Mouse (Mus musculus): ENCODE measurements around the gene Olfml1.
A peak's percentile ranks its signal among the peaks of the same experiment; 100 is the strongest.

Olfml1 gene

DNA sequence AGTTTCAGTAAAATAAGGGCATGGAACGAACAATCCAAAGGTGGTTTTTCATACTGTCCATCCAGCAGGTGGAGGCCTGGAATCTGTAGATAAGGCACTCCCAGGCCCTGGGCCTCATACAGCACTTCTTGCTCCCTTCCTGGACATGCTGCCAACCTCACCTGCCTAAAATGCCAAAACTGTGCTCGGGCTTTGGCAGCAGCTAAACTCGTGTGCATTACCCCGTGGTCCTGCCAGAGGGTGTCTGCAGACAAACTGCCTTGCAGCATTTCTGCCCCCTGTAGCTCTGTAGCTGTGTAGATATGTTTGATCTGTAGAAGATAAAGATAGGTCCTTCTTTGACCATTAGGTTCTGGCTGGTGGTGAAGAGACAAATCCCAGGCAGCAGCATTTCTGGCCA lies 1.7 kb downstream of the Olfml1 start:
- TF ChIP-seq NANOG (IDR thresholded peaks at IDR 0.05; ENCODE audit: borderline replicate concordance, low read length): no peak
- no peak for TF ChIP-seq POU5F1 (IDR thresholded peaks at IDR 0.05; ENCODE audit: borderline replicate concordance, low read length)
- no peak for TF ChIP-seq CTCF (conservative IDR thresholded peaks at IDR 0.05; ENCODE audit: low read length)
- no peaks in the 10 kb centered on the region for H3K36me3 ChIP-seq (ENCODE audit: insufficient read depth, low read length)
- H3K9me3 ChIP-seq (ENCODE audit: low read length): peaks cover 15% of the 10 kb centered on the region
- no peaks in the 10 kb centered on the region for H3K27me3 ChIP-seq (ENCODE audit: insufficient read depth, low read length)
- no peak overlapping the region for H3K4me3 ChIP-seq (replicated peaks; ENCODE audit: low read length)
- no peaks in the 10 kb centered on the region; the same call in 1 of the 2 replicates for H3K4me1 ChIP-seq (replicated peaks; ENCODE audit: low read depth, low read length)

- Histone ChIP-seq H3K36me3 (ENCODE audit: insufficient read depth, low read length) (no peaks in the 10 kb centered on the region), H3K4me3 (replicated peaks; ENCODE audit: low read length) (no peak overlapping the region), H3K9me3 (ENCODE audit: low read length) (peaks cover 3% of the 10 kb centered on the region; the same call in 1 of the 2 replicates), H3K4me1 (replicated peaks; ENCODE audit: low read depth, low read length) (no peaks in the 10 kb centered on the region), H3K27me3 (ENCODE audit: insufficient read depth, low read length) (no peaks in the 10 kb centered on the region)
- TF ChIP-seq POU5F1 (IDR thresholded peaks at IDR 0.05; ENCODE audit: borderline replicate concordance, low read length): no peak
- 0 out of 2 replicates have a peak, but pooled peaks have one; percentile 7 for TF ChIP-seq CTCF (conservative IDR thresholded peaks at IDR 0.05; ENCODE audit: low read length)
Measured at GRCm38 (mm10) chr7:107573856-107574255, 6.6 kb downstream of the Olfml1 start.

GRCm38 (mm10) chr7:107574276-107574675 lies 7.0 kb downstream of the Olfml1 start:
- Histone ChIP-seq H3K9me3 (ENCODE audit: low read length) (peaks cover 3% of the 10 kb centered on the region; the same call in 1 of the 2 replicates), H3K27me3 (ENCODE audit: insufficient read depth, low read length) (no peaks in the 10 kb centered on the region), H3K4me3 (replicated peaks; ENCODE audit: low read length) (no peak overlapping the region), H3K4me1 (replicated peaks; ENCODE audit: low read depth, low read length) (no peaks in the 10 kb centered on the region), H3K36me3 (ENCODE audit: insufficient read depth, low read length) (no peaks in the 10 kb centered on the region)
- TF ChIP-seq POU5F1 (IDR thresholded peaks at IDR 0.05; ENCODE audit: borderline replicate concordance, low read length) (no peak), CTCF (conservative IDR thresholded peaks at IDR 0.05; ENCODE audit: low read length) (no peak), NANOG (IDR thresholded peaks at IDR 0.05; ENCODE audit: borderline replicate concordance, low read length) (no peak)

GRCm38 (mm10) chr7:107592641-107593040 lies 25.4 kb downstream of the Olfml1 start:
- peaks cover 34% of the 10 kb centered on the region for H3K4me1 ChIP-seq (replicated peaks; ENCODE audit: low read depth, low read length)
- TF ChIP-seq CTCF (conservative IDR thresholded peaks at IDR 0.05; ENCODE audit: low read length) (no peak), NANOG (IDR thresholded peaks at IDR 0.05; ENCODE audit: borderline replicate concordance, low read length) (no peak), POU5F1 (IDR thresholded peaks at IDR 0.05; ENCODE audit: borderline replicate concordance, low read length) (no peak)
- H3K27me3 ChIP-seq (ENCODE audit: insufficient read depth, low read length): peaks cover 4% of the 10 kb centered on the region; the same call in 1 of the 2 replicates
- H3K4me3 ChIP-seq (replicated peaks; ENCODE audit: low read length): no peak overlapping the region
- H3K9me3 ChIP-seq (ENCODE audit: low read length): no peaks in the 10 kb centered on the region
- H3K36me3 ChIP-seq (ENCODE audit: insufficient read depth, low read length): no peaks in the 10 kb centered on the region

DNA sequence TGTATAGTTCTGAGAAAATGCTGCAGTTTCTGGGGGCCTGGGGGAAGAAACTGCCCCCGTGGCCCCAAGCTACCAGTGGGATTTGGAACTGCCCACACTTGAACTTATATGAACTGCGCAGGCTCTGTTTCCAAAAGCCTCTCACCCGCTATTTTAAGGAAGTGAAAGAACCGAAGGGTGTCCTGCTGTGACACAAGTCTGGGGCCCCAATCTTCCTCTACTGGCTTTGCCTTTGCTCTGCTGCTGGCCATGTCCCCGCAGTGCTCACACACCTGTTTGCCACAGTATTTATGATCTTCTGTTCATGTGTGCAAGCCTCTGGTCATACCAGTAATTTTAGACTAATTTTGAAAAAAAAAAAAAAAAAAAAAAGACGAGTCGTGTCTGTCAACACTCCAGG lies 26.7 kb downstream of the Olfml1 start:
- Histone ChIP-seq H3K27me3 (ENCODE audit: insufficient read depth, low read length) (peaks cover 4% of the 10 kb centered on the region; the same call in 1 of the 2 replicates), H3K36me3 (ENCODE audit: insufficient read depth, low read length) (no peaks in the 10 kb centered on the region), H3K4me1 (replicated peaks; ENCODE audit: low read depth, low read length) (peaks cover 34% of the 10 kb centered on the region), H3K9me3 (ENCODE audit: low read length) (peaks cover 8% of the 10 kb centered on the region; the same call in 1 of the 2 replicates), H3K4me3 (replicated peaks; ENCODE audit: low read length) (peak overlapping the region; percentile 88)
- TF ChIP-seq CTCF (conservative IDR thresholded peaks at IDR 0.05; ENCODE audit: low read length): no peak

GRCm38 (mm10) chr7:107594325-107594856 lies 27.1 kb downstream of the Olfml1 start:
- Histone ChIP-seq H3K36me3 (ENCODE audit: insufficient read depth, low read length) (no peaks in the 10 kb centered on the region), H3K9me3 (ENCODE audit: low read length) (peaks cover 12% of the 10 kb centered on the region), H3K27me3 (ENCODE audit: insufficient read depth, low read length) (peaks cover 4% of the 10 kb centered on the region; the same call in 1 of the 2 replicates), H3K4me1 (replicated peaks; ENCODE audit: low read depth, low read length) (peaks cover 34% of the 10 kb centered on the region), H3K4me3 (replicated peaks; ENCODE audit: low read length) (peak overlapping the region; percentile 88)
- peak; percentile 24; the same call in 1 of the 2 replicates for TF ChIP-seq CTCF (conservative IDR thresholded peaks at IDR 0.05; ENCODE audit: low read length)
- TF ChIP-seq NANOG (IDR thresholded peaks at IDR 0.05; ENCODE audit: borderline replicate concordance, low read length): no peak

DNA sequence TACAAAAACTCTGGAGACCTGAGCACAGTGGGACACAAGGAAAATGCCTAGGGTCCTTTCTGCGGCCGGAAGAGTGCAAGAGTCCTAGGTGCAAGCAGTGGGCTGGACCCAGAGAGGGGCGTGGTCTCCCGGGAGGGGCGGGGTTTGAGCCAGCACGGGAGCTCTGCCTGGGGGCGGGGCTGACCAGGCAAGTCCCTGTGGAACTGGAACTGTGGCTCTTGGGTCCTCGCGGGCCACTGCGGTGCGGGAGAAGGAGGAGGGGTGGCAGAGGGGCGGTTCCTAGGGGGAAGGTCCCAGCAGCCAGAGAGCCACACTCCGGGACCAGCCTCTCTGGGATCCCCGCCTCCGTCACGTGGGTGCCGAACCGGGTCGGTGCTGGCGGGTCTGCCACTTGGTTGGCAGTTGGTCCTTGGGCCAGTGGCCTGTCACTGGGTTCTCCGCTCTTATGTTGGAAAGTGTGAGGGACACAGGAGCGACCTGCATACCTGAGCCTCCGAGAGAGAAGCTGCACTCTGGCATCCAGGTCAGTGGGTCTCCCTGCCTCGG lies 27.7 kb downstream of the Olfml1 start, which contains the start of gene Ppfibp2:
Gene Ppfibp2, plus strand, starts transcription at position 351 of the 546 bp plus-strand sequence.
- peak within 1 kb of the TSS; percentile 88 for H3K4me3 ChIP-seq (replicated peaks; ENCODE audit: low read length)
- peaks cover 34% of the 10 kb centered on the region for H3K4me1 ChIP-seq (replicated peaks; ENCODE audit: low read depth, low read length)
- H3K36me3 ChIP-seq (ENCODE audit: insufficient read depth, low read length): no peaks in the 10 kb centered on the region
- TF ChIP-seq POU5F1 (IDR thresholded peaks at IDR 0.05; ENCODE audit: borderline replicate concordance, low read length): no peak
- no peak for TF ChIP-seq CTCF (conservative IDR thresholded peaks at IDR 0.05; ENCODE audit: low read length)
- TF ChIP-seq NANOG (IDR thresholded peaks at IDR 0.05; ENCODE audit: borderline replicate concordance, low read length): no peak
- peaks cover 12% of the 10 kb centered on the region for H3K9me3 ChIP-seq (ENCODE audit: low read length)
- H3K27me3 ChIP-seq (ENCODE audit: insufficient read depth, low read length): peaks cover 4% of the 10 kb centered on the region; the same call in 1 of the 2 replicates

- Histone ChIP-seq H3K4me1 (replicated peaks; ENCODE audit: low read depth, low read length) (peaks cover 34% of the 10 kb centered on the region), H3K36me3 (ENCODE audit: insufficient read depth, low read length) (no peaks in the 10 kb centered on the region), H3K9me3 (ENCODE audit: low read length) (peaks cover 12% of the 10 kb centered on the region), H3K27me3 (ENCODE audit: insufficient read depth, low read length) (peaks cover 4% of the 10 kb centered on the region; the same call in 1 of the 2 replicates), H3K4me3 (replicated peaks; ENCODE audit: low read length) (peak overlapping the region; percentile 88)
- no peak for TF ChIP-seq POU5F1 (IDR thresholded peaks at IDR 0.05; ENCODE audit: borderline replicate concordance, low read length)
- no peak for TF ChIP-seq NANOG (IDR thresholded peaks at IDR 0.05; ENCODE audit: borderline replicate concordance, low read length)
- TF ChIP-seq CTCF (conservative IDR thresholded peaks at IDR 0.05; ENCODE audit: low read length): no peak
Measured at GRCm38 (mm10) chr7:107595426-107595825, 28.2 kb downstream of the Olfml1 start.
